Mouse (Mus musculus): Measurements from ENCODE around the gene Wbp1l.
"Not testable (repeated sequence)": the region's sequence is repeated elsewhere in the genome, so short reads cannot be mapped to it uniquely, and the experiment has no call there.

Wbp1l gene

DNA sequence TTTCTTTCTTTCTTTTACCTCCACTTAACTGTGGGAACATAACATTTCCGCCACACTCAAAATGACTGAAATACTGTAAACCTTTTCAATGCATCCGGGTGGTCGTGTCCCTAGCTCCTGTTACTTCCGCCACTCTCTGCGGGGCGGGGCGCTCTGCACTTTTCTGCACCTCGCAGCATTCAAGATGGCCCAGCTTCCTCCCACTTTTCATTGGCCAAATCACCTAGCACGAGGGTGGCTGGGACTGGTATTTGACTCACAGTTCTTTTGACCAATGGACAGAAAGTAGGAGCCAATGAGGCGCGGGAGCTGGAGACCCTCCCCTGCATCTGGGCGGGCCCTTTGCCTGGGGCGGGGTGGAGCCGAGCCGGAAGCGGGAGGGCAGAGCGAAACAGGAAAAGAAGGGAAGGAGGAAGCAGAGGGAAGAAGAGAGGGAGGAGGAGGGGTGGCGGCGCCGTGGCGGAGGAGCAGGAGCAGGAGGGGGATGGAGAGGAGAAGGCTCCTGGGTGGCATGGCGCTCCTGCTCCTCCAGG is at the start of gene Wbp1l:
Gene Wbp1l (plus strand): TSS at position 365 of the 533 bp plus-strand sequence.
- peak; percentile 99 for DNase-seq

DNA sequence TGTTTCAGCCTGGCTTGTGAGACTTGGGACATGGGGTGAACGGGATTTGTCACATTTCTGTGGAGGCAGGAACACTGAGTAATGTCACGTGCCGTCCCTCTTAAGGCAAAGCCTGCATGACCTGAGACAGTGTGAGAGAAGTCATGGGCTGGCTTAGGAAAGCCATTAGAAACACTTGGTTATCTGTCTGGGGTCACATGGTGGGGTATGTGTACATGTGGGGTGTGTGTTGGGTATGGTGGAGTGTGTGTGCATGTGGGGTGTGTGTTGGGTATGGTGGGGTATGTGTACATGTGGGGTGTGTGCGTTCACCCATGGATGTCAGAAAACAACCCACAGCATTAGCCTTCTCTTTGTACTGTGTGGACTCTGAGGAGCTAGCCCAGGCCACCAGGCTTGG is 48.5 kb upstream of the Wbp1l start:
- DNase-seq = no peak

DNA sequence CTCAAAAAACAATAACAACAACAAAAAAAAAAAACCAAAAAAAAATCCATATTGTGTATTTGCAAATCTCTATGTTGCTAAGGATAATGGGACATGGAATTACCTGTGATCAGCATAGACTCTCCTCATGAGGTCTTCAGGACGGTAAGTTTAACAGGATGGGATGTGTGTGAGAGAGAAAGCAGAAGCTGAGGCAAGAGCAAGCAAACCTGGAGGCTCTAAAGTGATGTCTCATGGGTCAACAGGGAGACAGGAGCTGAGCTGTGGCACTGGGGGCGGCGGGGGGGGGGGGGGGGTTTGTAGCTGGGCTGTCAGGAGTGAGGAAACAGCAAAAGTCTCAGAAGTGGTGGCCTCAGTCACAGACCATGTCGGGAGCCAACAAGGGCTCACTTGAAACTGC is 46.4 kb upstream of the Wbp1l start:
- DNase-seq = no peak

DNA sequence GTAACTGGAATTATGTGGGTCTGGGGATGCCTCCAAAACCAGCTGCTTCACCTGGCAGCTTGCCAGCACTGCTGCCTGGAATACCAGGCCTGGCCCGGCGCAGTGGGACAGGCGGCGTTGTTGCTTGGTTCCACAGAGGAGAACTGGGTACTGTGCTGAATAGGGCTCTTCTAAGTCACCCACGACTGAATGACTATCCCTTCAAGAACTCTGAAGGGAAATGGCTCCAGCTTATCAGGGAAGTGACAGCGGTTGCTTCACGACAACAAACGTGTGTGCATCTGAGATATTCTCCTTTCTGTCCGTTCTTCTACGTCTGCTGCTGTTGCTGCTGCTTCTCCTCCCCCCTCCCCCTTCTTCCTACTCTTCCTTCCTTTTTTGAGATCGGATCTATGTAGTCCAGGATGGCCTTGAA is 45.3 kb upstream of the Wbp1l start:
- peak; percentile 71 for DNase-seq

DNA sequence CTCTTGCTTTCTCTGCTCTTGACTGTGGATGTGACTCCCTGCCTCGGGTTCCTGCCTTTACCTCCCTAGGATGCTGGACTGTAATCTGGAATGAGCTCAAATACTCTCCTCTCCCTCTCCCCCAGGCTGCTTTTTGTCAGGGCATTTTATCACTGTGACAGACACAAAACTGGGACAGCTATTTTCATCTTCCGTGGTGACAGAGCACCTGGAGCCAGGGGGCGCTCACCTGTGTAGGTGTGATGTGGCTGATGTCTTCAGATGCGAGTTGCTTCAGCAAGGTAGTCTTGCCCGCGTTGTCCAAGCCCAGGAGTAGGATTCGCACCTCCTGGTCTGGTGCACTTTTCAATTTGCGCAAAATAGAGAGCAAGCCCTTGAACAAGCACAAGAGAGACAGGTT is 40.9 kb upstream of the Wbp1l start:
- no peak for DNase-seq

DNA sequence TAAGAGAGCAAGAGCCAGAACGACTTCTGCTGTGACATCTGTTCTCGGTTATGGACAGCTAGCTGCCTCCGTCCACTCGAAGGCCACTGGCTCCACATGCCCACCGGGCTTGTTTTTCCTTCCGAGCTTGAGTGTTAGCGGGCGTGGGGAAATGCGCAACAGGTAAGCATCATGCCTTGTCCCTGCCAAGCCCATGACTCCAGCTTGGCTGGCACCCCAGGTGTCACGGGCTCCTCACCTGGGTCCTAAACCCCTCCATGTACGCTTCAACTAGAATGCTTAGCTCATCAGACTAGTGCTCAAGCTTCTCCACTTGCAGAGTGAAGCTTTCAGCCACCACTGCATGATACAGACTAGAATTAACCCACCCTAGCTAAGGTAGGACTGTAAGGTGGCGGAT is 40.3 kb upstream of the Wbp1l start:
- peak; percentile 45 for DNase-seq

DNA sequence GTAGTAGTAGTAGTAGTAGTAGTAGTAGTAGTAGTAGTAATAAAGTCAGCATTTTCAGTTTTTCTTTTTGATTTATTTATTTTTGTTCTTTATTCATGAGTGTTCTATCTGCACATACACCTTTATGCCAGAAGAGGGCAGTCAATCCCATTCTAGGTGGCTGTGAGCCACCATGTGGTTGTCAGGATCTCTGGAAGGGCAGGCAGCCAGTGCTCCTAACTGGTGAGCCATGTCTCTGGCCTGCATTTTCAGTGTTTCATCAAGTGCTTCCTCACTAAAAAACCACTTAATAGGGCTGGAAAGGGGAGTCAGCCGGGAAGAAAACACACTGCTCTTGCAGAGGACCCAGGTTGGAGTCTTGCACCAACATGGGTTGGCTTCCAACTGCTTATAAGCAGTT is 36.8 kb upstream of the Wbp1l start:
- peak; percentile 84 for DNase-seq

DNA sequence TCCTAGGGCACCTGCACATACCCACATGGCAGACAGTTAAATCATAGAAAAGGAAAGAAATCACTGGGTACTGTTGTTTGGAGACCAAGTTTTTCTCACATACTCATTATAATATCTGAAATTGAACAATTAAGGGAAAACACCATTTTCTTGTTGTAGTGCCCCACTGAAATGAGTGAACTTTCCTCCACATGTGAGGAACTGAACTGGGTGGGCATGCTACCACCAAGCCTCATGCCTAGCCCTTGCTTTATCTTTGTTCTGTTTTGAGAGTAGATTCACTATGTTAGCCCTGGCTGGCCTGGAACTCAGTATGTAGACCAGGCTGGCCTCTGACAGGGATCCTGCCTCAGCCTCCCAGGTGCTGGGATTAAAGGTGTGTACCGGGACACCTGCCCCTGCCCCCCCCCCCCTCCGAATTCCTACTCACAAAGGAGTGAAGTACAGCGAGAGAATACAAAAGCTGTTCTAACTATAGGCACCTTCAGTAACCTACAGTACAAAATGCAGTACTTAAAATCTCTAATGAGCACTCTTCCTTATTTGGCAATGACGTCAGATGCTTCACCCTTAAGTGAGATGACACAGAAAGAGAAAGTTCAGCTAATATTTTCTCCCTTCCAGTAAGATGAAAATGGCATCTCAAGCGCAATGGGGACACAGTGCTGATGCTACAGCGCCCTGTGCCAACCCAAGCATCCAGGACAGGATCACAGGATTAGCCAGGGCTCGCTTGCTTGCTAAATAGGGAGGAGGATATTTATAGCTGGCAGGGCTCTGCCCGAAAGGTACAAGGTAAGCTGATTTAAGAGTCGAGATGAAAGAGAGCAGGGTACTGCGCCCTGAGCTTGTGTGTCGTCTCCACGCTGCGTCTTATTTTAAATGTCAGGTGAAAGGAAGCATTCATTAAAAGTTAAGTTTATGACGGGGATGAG is 36.0 kb upstream of the Wbp1l start:
- DNase-seq = no peak

DNA sequence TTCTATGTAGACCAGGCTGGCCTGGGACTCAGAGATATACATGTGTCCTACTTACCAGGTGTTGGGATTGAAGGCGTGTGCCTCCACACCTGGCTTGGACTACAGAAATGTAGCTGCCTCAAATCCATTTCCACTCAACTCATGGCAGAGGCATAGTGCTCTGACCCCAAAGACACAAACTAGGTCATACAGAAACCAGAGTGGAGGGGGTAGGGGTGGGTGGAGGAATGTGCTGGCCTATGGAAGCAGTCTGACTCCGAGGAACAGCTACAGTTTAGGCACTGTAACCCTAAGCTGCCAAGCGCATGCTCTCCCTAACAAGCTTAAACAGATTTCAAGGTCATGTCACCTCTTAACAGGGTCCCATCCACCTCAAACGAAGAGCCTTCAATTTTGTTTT is 35.3 kb upstream of the Wbp1l start:
- DNase-seq = no peak

DNA sequence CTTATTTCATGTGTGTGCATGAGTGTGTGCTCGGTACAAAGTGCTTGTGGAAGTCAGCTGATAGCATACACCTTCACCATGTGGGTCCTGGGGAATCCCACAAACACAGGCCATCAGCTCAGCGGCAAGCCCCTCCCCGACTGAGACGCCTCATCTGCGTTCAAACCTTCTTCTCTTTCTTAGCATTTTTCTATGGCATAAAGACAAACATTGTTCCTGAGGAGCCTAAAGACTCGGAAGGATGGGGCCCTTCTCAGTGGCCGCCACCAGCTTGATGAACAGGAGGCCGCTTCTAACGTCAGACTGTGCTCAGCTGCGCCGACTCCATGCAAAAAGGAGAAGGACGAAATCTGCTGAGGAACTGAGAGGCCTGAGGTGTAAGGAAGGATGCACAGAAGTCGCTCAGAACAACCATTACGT is 34.8 kb upstream of the Wbp1l start:
- DNase-seq = no peak

DNA sequence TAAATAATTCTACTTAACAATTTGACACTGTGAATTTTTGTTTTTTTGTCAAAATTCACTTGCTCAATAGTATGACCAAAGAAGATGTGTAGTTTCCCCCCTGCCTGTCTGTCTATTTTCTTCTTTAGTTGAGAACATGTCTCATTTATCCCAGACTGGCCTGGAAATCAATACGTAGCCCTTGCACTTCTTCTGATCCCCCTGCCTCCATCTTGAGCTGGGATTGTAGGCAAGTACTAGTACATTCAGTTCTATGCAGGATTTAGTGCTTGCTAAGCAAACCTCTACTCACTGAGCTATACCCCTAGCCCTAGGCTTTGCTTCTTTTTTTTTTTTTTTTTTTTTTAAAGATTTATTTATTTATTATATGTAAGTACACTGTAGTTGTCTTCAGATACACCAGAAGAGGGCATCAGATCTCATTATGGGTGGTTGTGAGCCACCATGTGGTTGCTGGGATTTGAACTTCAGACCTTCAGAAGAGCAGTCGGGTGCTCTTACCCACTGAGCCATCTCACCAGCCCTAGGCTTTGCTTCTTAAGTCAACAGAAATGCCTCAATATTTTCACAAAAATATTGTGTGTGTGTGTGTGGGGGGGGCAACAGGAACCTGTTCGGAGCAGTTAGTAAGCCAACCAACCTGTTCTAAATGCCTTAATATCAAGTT is 27.5 kb upstream of the Wbp1l start:
- DNase-seq = not testable (repeated sequence)

DNA sequence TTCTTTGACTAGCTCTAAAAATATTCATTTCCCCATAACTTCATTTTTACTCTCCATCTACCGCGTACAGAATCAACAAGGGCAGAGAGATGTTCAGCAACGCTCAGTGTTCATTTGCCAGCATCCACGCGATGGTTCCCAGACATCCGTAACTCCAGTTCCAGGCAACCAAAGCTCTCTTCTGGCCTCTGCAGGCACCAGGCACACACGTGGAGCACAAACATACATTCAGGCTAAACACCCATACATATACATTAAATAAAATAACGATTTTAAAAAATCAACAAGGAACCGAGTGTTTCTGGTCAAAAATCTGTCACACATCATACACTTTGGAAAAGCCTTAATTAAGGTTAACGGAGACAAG is 27.0 kb upstream of the Wbp1l start:
- DNase-seq = no peak

DNA sequence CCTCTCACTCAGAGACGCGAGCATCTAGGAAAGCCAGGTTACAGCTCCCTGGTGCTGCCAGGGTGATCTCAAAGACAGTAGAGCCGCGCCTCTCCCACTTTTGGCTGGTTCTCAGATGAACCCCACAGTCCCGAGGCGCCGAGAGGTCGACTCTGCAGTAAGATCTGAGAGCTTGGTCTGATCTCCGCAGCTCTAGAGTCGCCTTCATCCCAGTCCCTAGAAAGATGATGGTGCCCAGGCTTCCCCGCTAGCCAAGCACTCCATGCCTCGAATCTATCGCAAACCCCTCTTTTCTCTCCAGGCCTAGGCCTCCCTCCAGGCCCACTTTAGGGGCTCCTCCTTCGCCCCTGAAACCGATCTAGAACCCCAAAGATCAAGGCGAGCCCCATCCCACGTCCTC is 26.3 kb upstream of the Wbp1l start:
- peak; percentile 26 for DNase-seq

DNA sequence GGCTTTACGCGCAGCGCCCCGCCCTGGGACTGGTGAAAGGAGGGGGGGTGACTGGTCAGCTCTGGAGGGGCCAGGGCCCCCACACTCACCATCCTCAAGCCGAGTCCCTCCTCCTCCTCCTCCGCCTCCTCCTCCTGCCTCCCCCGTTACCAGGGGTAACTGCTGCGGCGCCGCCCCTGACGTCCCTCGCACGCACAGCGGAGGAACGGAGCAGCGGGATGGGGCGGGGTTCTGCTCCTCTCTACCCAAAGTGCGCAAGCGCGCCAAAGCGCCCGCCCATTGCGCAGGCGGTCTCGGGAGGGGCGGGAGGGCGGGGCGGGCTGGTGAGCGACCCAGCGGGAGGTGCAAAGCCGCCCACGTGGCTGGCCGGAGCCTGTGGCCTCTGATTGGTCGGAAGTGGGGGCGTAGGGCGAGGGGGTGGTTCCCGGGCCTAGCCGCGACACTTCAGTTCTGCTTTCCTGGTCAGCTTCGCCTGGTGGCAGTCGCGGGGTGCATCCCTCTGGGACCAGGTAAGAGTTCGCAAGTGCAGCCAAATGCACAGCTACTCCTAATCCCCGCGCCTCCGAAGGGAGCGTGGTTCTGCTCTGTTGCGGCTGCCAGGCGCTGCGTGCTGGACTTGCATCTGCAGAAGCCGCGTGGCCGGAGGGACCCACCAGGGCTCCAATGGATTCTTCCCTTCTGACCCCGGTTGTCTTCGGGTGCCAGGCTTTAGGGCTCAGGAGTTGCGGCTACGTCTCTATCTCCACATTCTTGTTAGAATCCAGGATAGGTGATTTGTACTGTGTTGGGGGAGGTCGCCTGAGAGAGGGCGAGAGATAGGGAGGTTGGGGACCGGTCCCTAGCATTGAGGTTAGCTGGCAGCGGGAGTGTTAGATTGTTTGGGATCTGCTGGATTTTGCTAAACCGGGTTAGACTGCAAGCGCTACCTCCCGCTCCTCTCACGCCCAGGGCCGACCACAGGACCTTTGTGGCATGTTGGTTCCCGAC is 25.6 kb upstream of the Wbp1l start, which contains the start of the genes Arl3 and Sfxn2:
Gene Arl3 (minus strand): TSS at position 248 of the 987 bp plus-strand sequence.
Gene Sfxn2 (plus strand): TSS at position 415 of the 987 bp plus-strand sequence.
- DNase-seq = peak; percentile 97

DNA sequence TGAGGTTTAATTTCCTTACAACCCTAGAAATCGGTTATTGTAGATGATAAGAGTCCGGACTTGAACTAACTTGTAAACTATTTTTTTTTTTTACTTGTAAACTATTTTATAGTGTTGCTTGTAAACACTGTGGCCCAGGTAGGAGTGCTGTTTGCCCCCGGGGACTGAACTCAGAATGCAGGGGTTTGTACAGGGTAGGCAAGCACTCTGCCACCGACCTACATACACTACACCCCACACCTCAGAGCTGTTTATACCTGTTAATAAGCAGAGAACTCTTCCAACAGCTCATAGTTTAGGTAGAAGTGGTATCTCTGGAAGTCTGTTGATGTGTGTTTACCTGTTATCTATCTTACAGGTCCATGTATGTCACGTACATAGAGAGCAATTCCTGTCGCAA is 24.9 kb upstream of the Wbp1l start:
- DNase-seq = no peak

DNA sequence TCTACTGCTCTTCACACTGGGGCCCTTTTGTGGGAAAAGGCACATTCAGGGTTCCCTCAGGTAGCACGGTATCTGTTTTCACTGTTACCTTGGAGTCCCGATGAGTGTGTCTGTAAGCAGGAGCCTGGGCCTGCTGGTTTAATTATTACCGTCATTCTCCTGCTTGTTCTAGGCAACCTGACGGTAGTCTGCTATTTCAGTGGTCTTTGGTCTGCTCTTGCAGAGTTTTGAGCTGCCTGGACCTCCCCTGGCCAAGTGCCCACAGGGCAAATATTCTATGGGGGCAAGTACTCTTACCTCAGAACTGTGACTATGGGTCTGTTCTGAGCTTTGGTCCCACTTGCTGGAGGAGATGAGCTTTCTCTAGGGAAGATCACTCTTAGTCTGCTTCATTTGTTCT is 23.7 kb upstream of the Wbp1l start:
- DNase-seq = no peak

DNA sequence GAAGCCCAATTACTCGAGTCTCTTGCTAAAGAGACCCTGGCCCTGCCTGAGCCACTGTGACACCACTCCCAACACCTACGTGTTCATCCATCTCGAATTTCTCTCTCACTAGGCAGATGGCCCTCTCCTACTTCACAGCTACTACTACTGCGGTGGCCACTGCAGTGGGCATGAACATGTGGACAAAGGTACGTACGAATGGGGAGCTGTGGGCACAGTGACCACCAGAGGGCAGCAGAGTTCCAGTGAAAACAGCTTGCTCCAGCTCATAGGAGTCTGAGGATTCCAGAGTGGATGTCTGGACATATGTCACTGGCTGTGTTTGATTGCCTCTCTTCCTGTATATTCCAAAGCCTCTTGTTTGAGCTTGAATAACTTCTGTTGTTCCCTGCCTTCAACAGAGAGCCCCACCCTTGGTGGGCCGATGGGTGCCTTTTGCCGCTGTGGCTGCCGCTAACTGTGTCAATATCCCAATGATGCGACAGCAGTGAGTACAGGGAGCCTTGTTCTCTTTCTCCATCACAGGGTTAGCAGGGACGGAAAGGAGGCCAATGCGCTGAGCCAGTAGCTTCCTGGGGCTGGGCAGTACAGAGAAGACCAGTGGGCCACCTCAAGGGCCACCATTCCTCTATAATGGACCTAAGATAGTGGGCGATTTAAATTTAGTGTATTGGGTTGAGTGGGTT is 10.9 kb upstream of the Wbp1l start:
- peak; percentile 91 for DNase-seq

DNA sequence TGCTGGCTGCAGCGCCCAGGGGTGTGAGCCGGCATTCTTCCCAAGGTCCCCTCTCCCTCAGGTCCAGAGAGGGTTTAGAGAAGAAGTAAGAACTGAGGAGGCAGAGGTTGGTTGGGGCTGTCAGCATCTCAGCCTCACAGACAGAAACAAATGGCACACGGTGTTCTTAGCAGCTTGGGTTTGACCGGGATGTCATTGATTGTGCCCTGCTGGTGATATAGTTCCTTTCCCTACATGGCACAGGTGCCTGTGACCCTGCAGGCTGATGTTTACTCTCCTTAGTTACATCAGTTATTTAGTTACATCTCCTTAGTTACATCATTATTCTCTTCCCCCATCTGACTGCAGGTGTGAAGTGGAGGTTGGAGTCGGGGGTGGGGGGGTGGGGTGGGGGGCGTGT is 7.3 kb upstream of the Wbp1l start:
- DNase-seq = no peak

DNA sequence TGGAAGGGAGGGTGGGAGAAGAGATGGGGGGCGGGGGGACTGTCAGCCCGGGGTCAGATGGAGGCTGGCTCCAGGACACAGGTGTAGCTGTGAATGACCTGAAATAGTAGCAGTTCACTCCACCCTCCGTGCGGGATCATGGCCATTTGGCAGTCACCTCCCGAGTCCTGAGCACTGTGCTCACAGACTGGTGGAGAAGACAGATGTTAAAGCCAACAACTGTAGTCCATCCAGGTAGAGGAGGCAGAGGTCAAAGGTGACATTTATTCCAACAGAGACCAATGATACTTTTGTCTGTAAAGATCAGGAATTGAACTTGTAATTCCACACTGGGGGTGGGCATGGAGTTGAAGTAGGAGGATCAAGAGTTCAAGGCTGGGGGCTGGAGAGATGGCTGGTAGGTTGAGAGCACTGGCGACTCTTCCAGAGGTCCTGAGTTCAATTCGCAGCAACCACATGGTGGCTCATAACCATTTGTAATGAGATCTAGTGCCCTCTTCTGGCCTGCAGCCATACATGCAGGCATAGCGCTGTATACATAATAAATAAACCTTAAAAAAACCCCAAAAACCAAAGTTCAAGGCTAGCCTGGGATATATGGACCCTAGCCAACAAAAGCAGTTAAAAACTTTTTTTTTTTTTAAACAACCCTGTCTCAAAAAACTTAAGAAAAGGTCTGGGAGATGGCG is 6.0 kb upstream of the Wbp1l start:
- no peak for DNase-seq

DNA sequence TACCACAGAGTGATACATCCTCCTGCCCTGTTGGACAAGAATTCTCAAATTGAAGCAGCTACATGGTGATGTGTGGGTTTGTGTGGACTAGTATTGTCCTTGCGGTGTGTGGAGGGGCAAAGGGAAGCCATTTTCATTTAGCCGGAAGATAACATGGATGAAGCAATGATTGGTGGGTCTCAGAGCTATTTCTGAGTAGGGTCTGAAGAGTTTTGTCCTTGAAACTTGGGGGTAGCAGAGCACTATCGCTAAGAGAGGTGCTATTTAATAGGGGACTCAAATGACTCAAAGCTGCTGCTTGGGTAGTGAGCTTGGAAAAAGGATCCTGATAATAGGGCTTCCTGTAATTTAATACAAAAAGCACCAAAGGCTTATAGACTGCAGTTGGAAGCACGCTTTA is 697 bp upstream of the Wbp1l start:
- no peak for DNase-seq
